Mouse (Mus musculus) ES-Bruce4 (cell line): Measurements from ENCODE around the gene Lrmda.

ENCODE experiments used
- CTCF ChIP-seq: IDR thresholded peaks from one replicate; pipeline ENCODE4 v1.8.1; 2011; ENCODE audit warnings: low read depth, low read length
- POLR2A ChIP-seq: IDR thresholded peaks from one replicate; pipeline ENCODE4 v1.8.1; 2011; ENCODE audit warnings: low read length; ENCODE audit not compliant: insufficient read depth

GRCm38 (mm10) chr14:22367615-22368014 lies 348.1 kb downstream of the Lrmda start:
- no peak for TF ChIP-seq POLR2A
- TF ChIP-seq CTCF = no peak
